Mouse (Mus musculus) heart, postnatal 0 days (tissue): ENCODE data around the gene Dnajc13.

Experiments used
- CTCF ChIP-seq: IDR thresholded peaks from 2 replicates; pipeline ENCODE4 v1.5.1; 2016; ENCODE audit warnings: antibody characterized with exemption, control low read depth, low read depth
- EP300 ChIP-seq: IDR thresholded peaks from 2 replicates; pipeline ENCODE4 v1.6.1; 2016; ENCODE audit warnings: antibody characterized with exemption, low read depth

DNA sequence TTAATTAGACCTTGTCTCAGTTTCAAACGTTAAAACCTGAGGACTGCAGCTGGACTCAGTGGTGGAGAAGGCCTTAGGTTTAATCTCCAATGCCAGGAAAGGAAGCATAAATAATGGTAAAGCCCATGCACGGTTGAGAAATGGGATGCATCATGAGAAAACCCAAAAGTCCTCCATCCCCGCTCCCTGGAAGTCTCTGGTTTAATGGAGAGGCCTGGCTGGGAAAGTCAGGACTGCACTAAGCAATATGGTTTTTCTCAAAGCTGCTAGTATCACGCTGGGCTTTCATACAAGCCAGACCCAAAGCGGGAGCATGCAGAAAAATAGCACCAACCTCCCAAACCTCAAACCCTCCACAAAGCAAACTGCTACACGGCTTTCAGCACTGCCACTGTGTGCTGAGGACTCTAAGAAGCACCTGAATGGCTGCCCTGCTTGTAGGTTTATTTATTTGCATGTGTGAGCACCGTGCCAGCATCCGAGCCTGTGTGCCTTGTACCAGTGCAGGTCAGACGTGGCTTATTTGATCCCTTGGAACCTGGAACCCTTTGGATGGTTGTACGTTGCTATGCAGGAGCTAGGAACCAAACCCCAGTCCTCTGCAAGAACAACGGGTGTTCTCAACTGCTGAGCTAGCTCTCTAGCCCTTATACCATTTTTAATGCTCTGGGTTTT lies 26.3 kb downstream of the Dnajc13 start:
- TF ChIP-seq CTCF, result no peak
- TF ChIP-seq EP300, result no peak
